Mouse (Mus musculus): ENCODE results near the gene Git2.

Gene Git2

DNA sequence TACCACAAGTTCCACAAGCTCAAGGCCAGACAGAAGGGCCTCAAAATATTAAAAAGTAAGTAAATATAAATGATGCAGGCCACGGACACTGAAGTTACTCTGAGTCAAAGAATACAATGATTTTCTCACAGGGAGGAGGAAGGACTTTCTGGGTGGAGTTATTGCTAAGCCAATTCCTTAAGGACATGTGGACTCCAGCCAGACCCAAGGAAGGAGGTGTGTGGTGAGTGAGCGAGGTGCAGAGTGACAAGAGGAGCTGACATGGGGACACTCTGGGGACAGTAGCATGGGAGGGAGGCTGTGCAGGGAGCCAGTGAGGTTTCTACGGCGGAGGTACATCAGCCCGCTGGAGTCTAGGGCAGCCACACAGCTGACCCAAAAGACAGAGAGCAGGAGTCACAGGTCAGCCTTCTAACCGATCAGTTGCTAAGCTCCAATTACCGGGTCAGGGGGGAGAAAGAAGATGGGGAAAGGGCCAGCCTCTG lies 88.5 kb downstream of the Git2 start:
- DNase-seq (ENCODE audit: low read depth, low spot score), result no peak

DNA sequence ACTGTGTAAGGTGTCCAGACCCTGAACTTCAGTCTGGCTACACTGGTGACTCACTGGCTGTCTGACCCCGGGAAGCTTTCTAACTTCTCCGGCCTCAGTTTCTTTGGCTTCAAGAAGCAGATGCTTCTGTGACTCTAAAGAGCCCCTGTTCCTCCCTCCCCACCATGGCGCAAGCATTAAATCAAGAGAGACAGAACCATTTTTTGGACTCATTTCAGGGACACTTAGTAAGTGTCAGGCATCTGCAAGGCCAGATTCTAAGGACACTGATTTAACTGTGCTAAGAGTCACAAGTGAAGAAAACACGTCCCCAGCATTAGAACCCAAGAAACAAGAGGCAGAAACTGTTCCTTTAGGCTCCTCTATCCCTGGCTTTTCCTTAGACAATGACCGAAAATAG lies 89.3 kb downstream of the Git2 start:
- DNase-seq (ENCODE audit: low read depth, low spot score), result no peak

GRCm38 (mm10) chr5:114681717-114682116 lies 93.6 kb downstream of the Git2 start:
- no peak for DNase-seq (ENCODE audit: low read depth, low spot score)

- no peak for DNase-seq (ENCODE audit: low read depth, low spot score)
Measured at GRCm38 (mm10) chr5:114680676-114681285, 94.5 kb downstream of the Git2 start.

DNA sequence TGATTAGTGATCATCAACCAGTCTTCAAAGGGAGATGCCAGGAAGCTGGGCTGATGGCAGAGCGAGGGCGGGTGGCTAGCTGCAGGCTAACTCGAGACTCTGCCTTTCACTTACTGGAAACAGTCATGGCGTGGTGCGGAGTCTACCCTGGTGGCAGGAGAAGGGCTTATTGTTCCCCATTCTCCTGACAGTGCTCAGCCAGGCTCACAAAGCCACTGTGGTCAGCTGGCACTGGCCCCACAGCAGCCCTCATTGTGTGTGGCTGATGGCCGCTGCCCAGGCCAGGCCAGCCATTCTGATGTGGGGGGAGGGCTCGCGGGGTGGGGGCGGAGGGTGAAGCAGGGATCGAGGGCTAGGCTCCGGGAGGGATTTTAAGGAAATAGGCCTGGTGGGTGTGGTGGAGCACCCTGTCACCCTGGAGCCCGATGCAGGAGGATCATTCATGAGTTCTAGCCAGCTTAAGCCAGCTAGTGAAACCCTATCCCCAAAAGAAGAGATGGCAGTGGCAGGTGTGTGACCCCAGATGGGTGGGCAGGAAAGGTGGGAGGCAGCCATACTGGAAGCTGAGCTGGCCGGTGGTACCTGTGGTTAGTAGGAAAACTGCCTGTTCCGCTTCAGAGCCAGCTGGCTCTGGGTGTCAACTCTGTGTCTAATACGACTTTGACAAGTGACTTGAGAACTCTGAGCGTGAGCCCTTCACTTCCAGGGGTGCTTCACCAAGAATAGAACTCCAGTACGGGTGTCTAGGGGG lies 95.3 kb downstream of the Git2 start:
- DNase-seq (ENCODE audit: low read depth, low spot score), result no peak
